Mouse (Mus musculus) neural tube, embryonic 15.5 days (tissue): ENCODE results near the gene Nup210. TPM values are rescaled to one million over a fixed set of nuclear protein-coding genes. Genes with fewer than 3 reads are reported as not detected.
"Not testable (repeated sequence)": the region's sequence is repeated elsewhere in the genome, so short reads cannot be mapped to it uniquely, and the experiment has no call there.

Source experiments
- ATAC-seq: fragments of 200-750 bp; cut with Nextera tagmentation; 2 replicates; pipeline ENCODE4 v1.8.0; 2017; ENCODE audit warnings: mild to moderate bottlenecking, moderate TSS enrichment, moderate library complexity; ENCODE audit not compliant: low FRiP score
- H3K27ac ChIP-seq: fragments of 300-500 bp; sonication (generic); replicated peaks from 2 replicates; pipeline ENCODE4 v1.5.1; 2015; ENCODE audit warnings: mild to moderate bottlenecking, inconsistent platforms
- H3K27me3 ChIP-seq: fragments of 300-500 bp; sonication (generic); replicated peaks from 2 replicates; pipeline ENCODE4 v1.6.1; 2015; ENCODE audit warnings: inconsistent platforms
- H3K36me3 ChIP-seq: fragments of 300-500 bp; sonication (generic); 2 replicates; pipeline ENCODE4 v1.6.1; 2015; ENCODE audit warnings: inconsistent platforms
- H3K4me1 ChIP-seq: fragments of 300-500 bp; sonication (generic); 2 replicates; pipeline ENCODE4 v1.6.1; 2015; ENCODE audit warnings: inconsistent platforms
- H3K4me2 ChIP-seq: fragments of 300-500 bp; sonication (generic); 2 replicates; pipeline ENCODE4 v1.6.1; 2015; ENCODE audit warnings: inconsistent platforms, mild to moderate bottlenecking, moderate library complexity
- H3K4me3 ChIP-seq: fragments of 300-500 bp; sonication (generic); replicated peaks from 2 replicates; pipeline ENCODE4 v1.5.1; 2015; ENCODE audit warnings: mild to moderate bottlenecking, inconsistent platforms
- H3K9ac ChIP-seq: fragments of 300-500 bp; sonication (generic); replicated peaks from 2 replicates; pipeline ENCODE4 v1.6.1; 2015; ENCODE audit warnings: mild to moderate bottlenecking, inconsistent platforms
- H3K9me3 ChIP-seq: fragments of 300-500 bp; sonication (generic); replicated peaks from 2 replicates; pipeline ENCODE4 v1.6.1; 2016; ENCODE audit warnings: inconsistent platforms
- WGBS: fragments of 180-500 bp; shearing (Covaris S2); methylation state at CpG from one replicate; pipeline ENCODE4 v1.1.7; 2015; ENCODE audit warnings: mixed read lengths; 5-methylcytosine and 5-hydroxymethylcytosine counted together
- polyA plus RNA-seq: library from polyadenylated mRNA; unstranded; fragments of >200 nt; fragmentation: Nextera tagmentation; extraction: Ambion mirVana; gene quantifications from 2 replicates; pipeline ENCODE4 v1.2.1, GENCODE M21; 2015

Gene Nup210
- polyA plus RNA-seq, 1 experiment from 2014 or later = 15.4 TPM

- ATAC-seq = no peak
- Histone ChIP-seq H3K27me3 (no peaks in the 10 kb centered on the region), H3K4me1 (no peaks in the 10 kb centered on the region), H3K27ac (no peak overlapping the region), H3K36me3 (no peaks in the 10 kb centered on the region), H3K4me3 (no peak overlapping the region), H3K9ac (no peak overlapping the region), H3K4me2 (no peak overlapping the region), H3K9me3 (no peaks in the 10 kb centered on the region)
- WGBS = 82% methylated on average over 10 of the region's 10 CpGs
These were observed 20.8 kb upstream of the Nup210 start for GRCm38 (mm10) chr6:91137343-91137956.

GRCm38 (mm10) chr6:91130856-91131255 is 14.2 kb upstream of the Nup210 start:
- no peak overlapping the region for H3K9ac ChIP-seq
- H3K4me3 ChIP-seq = no peak overlapping the region
- H3K4me2 ChIP-seq = no peak overlapping the region
- 43% methylated on average over 1 of the region's 1 CpGs for WGBS
- H3K9me3 ChIP-seq = no peaks in the 10 kb centered on the region
- H3K36me3 ChIP-seq = no peaks in the 10 kb centered on the region
- no peaks in the 10 kb centered on the region for H3K4me1 ChIP-seq
- no peak overlapping the region for H3K27ac ChIP-seq
- no peaks in the 10 kb centered on the region for H3K27me3 ChIP-seq
- no peak for ATAC-seq

- Histone ChIP-seq H3K4me3 (no peak overlapping the region), H3K9ac (no peak overlapping the region), H3K27ac (no peak overlapping the region), H3K9me3 (no peaks in the 10 kb centered on the region), H3K27me3 (no peaks in the 10 kb centered on the region), H3K4me2 (no peak overlapping the region), H3K36me3 (no peaks in the 10 kb centered on the region), H3K4me1 (no peaks in the 10 kb centered on the region)
- 48% methylated on average over 4 of the region's 4 CpGs for WGBS
- no peak for ATAC-seq
These were observed 12.4 kb upstream of the Nup210 start for GRCm38 (mm10) chr6:91128996-91129395.

GRCm38 (mm10) chr6:91125228-91125585 is 8.6 kb upstream of the Nup210 start:
- Histone ChIP-seq H3K36me3 (no peaks in the 10 kb centered on the region), H3K9me3 (no peaks in the 10 kb centered on the region), H3K4me2 (no peak overlapping the region), H3K27me3 (no peaks in the 10 kb centered on the region), H3K27ac (no peak overlapping the region), H3K9ac (no peak overlapping the region), H3K4me3 (no peak overlapping the region), H3K4me1 (no peaks in the 10 kb centered on the region)
- no peak for ATAC-seq
- WGBS = 83% methylated on average over 2 of the region's 2 CpGs

- H3K4me1 ChIP-seq = no peaks in the 10 kb centered on the region
- H3K27ac ChIP-seq = no peak overlapping the region
- H3K9me3 ChIP-seq = no peaks in the 10 kb centered on the region
- H3K36me3 ChIP-seq = no peaks in the 10 kb centered on the region
- WGBS = 50% methylated on average over 7 of the region's 7 CpGs
- no peaks in the 10 kb centered on the region for H3K27me3 ChIP-seq
- no peak for ATAC-seq
- no peak overlapping the region for H3K9ac ChIP-seq
- no peak overlapping the region for H3K4me3 ChIP-seq
- H3K4me2 ChIP-seq = no peak overlapping the region
These were observed 7.9 kb upstream of the Nup210 start for GRCm38 (mm10) chr6:91124286-91125227.

GRCm38 (mm10) chr6:91123453-91123852 is 6.8 kb upstream of the Nup210 start:
- Histone ChIP-seq H3K9ac (no peak overlapping the region), H3K36me3 (no peaks in the 10 kb centered on the region), H3K4me3 (no peak overlapping the region), H3K4me1 (no peaks in the 10 kb centered on the region), H3K27ac (no peak overlapping the region), H3K4me2 (no peak overlapping the region), H3K27me3 (no peaks in the 10 kb centered on the region), H3K9me3 (no peaks in the 10 kb centered on the region)
- 91% methylated on average over 3 of the region's 3 CpGs for WGBS
- ATAC-seq = no peak

GRCm38 (mm10) chr6:91121089-91121488 is 4.5 kb upstream of the Nup210 start:
- not testable (repeated sequence) for H3K9ac ChIP-seq, H3K27me3 ChIP-seq, ATAC-seq, H3K9me3 ChIP-seq, H3K36me3 ChIP-seq, H3K4me3 ChIP-seq, H3K4me2 ChIP-seq, H3K27ac ChIP-seq
- peaks cover 13% of the 10 kb centered on the region for H3K4me1 ChIP-seq
- 94% methylated on average over 7 of the region's 7 CpGs for WGBS

GRCm38 (mm10) chr6:91120206-91120605 is 3.6 kb upstream of the Nup210 start:
- 78% methylated on average over 2 of the region's 2 CpGs for WGBS
- ATAC-seq = no peak

GRCm38 (mm10) chr6:91118526-91118925 is 1.9 kb upstream of the Nup210 start:
- no peak overlapping the region for H3K4me3 ChIP-seq
- no peaks in the 10 kb centered on the region for H3K27me3 ChIP-seq
- no peaks in the 10 kb centered on the region for H3K36me3 ChIP-seq
- peaks cover 31% of the 10 kb centered on the region for H3K4me1 ChIP-seq
- no peaks in the 10 kb centered on the region for H3K9me3 ChIP-seq
- no peak for ATAC-seq
- no peak overlapping the region for H3K9ac ChIP-seq
- H3K27ac ChIP-seq = no peak overlapping the region
- H3K4me2 ChIP-seq = no peak overlapping the region

More at GRCm38 (mm10) chr6:91120206-91120605, 3.6 kb upstream of the Nup210 start:
- no peaks in the 10 kb centered on the region for H3K36me3 ChIP-seq
- H3K4me2 ChIP-seq = no peak overlapping the region
- no peaks in the 10 kb centered on the region for H3K9me3 ChIP-seq
- H3K27me3 ChIP-seq = no peaks in the 10 kb centered on the region
- H3K27ac ChIP-seq = no peak overlapping the region
- H3K9ac ChIP-seq = no peak overlapping the region
- H3K4me3 ChIP-seq = no peak overlapping the region
- H3K4me1 ChIP-seq = peaks cover 22% of the 10 kb centered on the region

- Histone ChIP-seq H3K27me3 (no peaks in the 10 kb centered on the region), H3K4me3 (peak overlapping the region; percentile 70), H3K4me1 (peaks cover 31% of the 10 kb centered on the region), H3K36me3 (no peaks in the 10 kb centered on the region), H3K9ac (peak overlapping the region; percentile 73), H3K4me2 (peak overlapping the region; percentile 74), H3K9me3 (no peaks in the 10 kb centered on the region), H3K27ac (peak overlapping the region; percentile 96)
- peak; percentile 18 for ATAC-seq
- 2% methylated on average over 9 of the region's 9 CpGs for WGBS
These were observed 520 bp upstream of the Nup210 start for GRCm38 (mm10) chr6:91117149-91117548.

- peak overlapping the region; percentile 96 for H3K27ac ChIP-seq
- H3K27me3 ChIP-seq = no peaks in the 10 kb centered on the region
- peak; percentile 8 for ATAC-seq
- H3K4me2 ChIP-seq = peak overlapping the region; percentile 74
- H3K4me1 ChIP-seq = peaks cover 31% of the 10 kb centered on the region
- peak overlapping the region; percentile 70 for H3K4me3 ChIP-seq
- H3K9ac ChIP-seq = peak overlapping the region; percentile 73
- no peaks in the 10 kb centered on the region for H3K36me3 ChIP-seq
- H3K9me3 ChIP-seq = no peaks in the 10 kb centered on the region
- WGBS = 13% methylated on average over 4 of the region's 4 CpGs
These were observed 776 bp downstream of the Nup210 start for GRCm38 (mm10) chr6:91115863-91116243.

- peak overlapping the region; percentile 74 for H3K4me2 ChIP-seq
- peaks cover 31% of the 10 kb centered on the region for H3K4me1 ChIP-seq
- no peak overlapping the region for H3K9ac ChIP-seq
- H3K36me3 ChIP-seq = no peaks in the 10 kb centered on the region
- 13% methylated on average over 1 of the region's 1 CpGs for WGBS
- H3K4me3 ChIP-seq = peak overlapping the region; percentile 70
- no peaks in the 10 kb centered on the region for H3K9me3 ChIP-seq
- no peak for ATAC-seq
- no peaks in the 10 kb centered on the region for H3K27me3 ChIP-seq
- no peak overlapping the region for H3K27ac ChIP-seq
These were observed 1.5 kb downstream of the Nup210 start for GRCm38 (mm10) chr6:91115158-91115557.
